Mouse (Mus musculus): ENCODE results near the gene Colq. TPM values are rescaled to one million over a fixed set of nuclear protein-coding genes. Genes with fewer than 3 reads are reported as not detected.
"Not testable (repeated sequence)": the region's sequence is repeated elsewhere in the genome, so short reads cannot be mapped to it uniquely, and the experiment has no call there.

The Colq gene
- polyA plus RNA-seq, 1 experiment from 2014 or later: 0.28 TPM

DNA sequence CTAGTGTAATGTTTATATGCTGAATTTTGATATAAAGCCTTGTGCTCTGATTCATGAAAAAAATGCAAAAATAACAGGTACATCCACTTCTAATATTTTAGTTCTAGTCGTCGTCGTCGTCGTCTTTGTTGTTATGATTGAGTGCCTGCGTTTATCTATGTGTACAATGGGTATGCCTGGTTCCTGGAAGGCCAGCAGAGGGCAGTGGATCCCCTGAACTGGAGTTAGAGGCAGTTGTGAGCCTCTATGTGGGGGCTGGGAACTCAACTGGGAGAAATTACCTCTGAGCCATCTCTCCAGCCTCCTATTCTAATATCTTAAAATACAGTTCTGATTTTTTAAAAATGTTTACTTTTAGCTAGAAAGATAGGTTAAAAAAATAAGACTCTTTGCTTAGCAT lies 14.4 kb upstream of the Colq start:
- Histone ChIP-seq H3K36me3 (ENCODE audit: control insufficient read depth, insufficient read depth, low read length) (no peaks in the 10 kb centered on the region), H3K9me3 (ENCODE audit: control insufficient read depth, low read length) (no peaks in the 10 kb centered on the region), H3K27me3 (ENCODE audit: control insufficient read depth, insufficient read depth, low read length) (no peaks in the 10 kb centered on the region), H3K27ac (ENCODE audit: low read depth, low read length) (no peak overlapping the region), H3K4me3 (ENCODE audit: low read depth, low read length) (no peak overlapping the region), H3K4me1 (ENCODE audit: control insufficient read depth, insufficient read depth, low read length) (no peaks in the 10 kb centered on the region), H3K9ac (ENCODE audit: low read length) (no peak overlapping the region), H3K4me2 (ENCODE audit: low read depth) (no peak overlapping the region)
- no peak for ATAC-seq (ENCODE audit: insufficient read depth, low FRiP score, low TSS enrichment)
- 53% methylated on average over 6 of the region's 6 CpGs for WGBS
- no peak for DNase-seq (ENCODE audit: low spot score)

GRCm38 (mm10) chr14:31604916-31605315 lies 13.8 kb upstream of the Colq start:
- Histone ChIP-seq H3K27me3 (ENCODE audit: control insufficient read depth, insufficient read depth, low read length) (no peaks in the 10 kb centered on the region), H3K27ac (ENCODE audit: low read depth, low read length) (no peak overlapping the region), H3K4me1 (ENCODE audit: control insufficient read depth, insufficient read depth, low read length) (no peaks in the 10 kb centered on the region), H3K9ac (ENCODE audit: low read length) (no peak overlapping the region), H3K4me3 (ENCODE audit: low read depth, low read length) (no peak overlapping the region), H3K4me2 (ENCODE audit: low read depth) (no peak overlapping the region), H3K9me3 (ENCODE audit: control insufficient read depth, low read length) (no peaks in the 10 kb centered on the region), H3K36me3 (ENCODE audit: control insufficient read depth, insufficient read depth, low read length) (no peaks in the 10 kb centered on the region)
- DNase-seq (ENCODE audit: low spot score) (no peak), ATAC-seq (ENCODE audit: insufficient read depth, low FRiP score, low TSS enrichment) (no peak)
- WGBS: 87% methylated on average over 5 of the region's 5 CpGs

DNA sequence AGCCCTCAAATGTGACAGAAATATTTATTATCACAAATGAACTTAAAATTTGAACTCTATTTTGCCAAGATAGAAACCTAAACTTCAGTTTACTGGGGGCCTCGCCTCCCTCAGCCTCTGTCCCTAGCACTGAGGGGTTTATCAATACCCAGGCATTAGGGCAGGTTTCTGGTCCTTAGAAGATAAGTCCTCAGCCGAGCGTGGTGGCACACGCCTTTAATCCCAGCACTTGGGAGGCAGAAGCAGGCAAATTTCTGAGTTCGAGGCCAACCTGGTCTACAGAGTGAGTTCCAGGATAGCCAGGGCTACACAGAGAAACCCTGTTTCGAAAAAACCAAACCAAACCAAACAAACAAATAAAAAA lies 11.5 kb upstream of the Colq start:
- H3K4me2 ChIP-seq (ENCODE audit: low read depth); H3K27me3 ChIP-seq (ENCODE audit: control insufficient read depth, insufficient read depth, low read length); DNase-seq (ENCODE audit: low spot score); H3K27ac ChIP-seq (ENCODE audit: low read depth, low read length); H3K36me3 ChIP-seq (ENCODE audit: control insufficient read depth, insufficient read depth, low read length); H3K4me3 ChIP-seq (ENCODE audit: low read depth, low read length); H3K9me3 ChIP-seq (ENCODE audit: control insufficient read depth, low read length); H3K4me1 ChIP-seq (ENCODE audit: control insufficient read depth, insufficient read depth, low read length); ATAC-seq (ENCODE audit: insufficient read depth, low FRiP score, low TSS enrichment); H3K9ac ChIP-seq (ENCODE audit: low read length): not testable (repeated sequence)
- 90% methylated on average over 6 of the region's 6 CpGs for WGBS

DNA sequence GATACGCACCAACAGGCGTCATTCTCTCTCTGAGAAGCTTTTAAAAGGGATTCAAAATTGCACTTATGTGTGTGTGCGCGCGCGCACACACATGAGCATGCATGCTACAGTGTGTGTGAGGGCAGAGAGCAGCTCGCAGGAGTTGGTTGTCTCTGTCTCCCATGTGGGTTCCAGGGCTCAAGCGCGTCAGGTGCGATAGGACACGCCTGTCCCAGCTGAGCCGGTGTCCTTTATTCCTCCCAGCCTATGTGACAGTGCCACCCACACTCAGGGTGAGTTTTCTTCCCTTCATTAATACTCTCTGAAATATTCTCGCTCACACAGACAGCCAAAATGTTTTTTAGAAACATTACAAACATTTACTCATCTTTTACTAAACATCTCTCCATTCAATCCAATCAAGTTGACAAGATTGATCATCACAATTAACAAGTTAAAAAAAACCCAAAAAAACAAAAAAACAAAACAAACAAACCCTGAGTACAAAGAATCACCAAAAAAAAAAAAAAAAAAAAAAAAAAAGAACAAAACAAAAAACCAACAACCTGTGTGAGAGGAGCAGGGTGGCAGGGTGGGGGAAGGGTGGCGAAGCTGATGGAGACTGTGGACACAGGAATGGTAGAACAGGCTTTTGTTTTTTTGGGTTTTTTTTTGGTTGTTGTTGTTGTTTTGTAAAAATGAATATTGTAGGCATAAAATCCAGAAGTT lies 10.9 kb upstream of the Colq start:
- Histone ChIP-seq H3K4me3 (ENCODE audit: low read depth, low read length) (no peak overlapping the region), H3K27me3 (ENCODE audit: control insufficient read depth, insufficient read depth, low read length) (no peaks in the 10 kb centered on the region), H3K4me1 (ENCODE audit: control insufficient read depth, insufficient read depth, low read length) (no peaks in the 10 kb centered on the region), H3K9ac (ENCODE audit: low read length) (no peak overlapping the region), H3K4me2 (ENCODE audit: low read depth) (no peak overlapping the region), H3K9me3 (ENCODE audit: control insufficient read depth, low read length) (no peaks in the 10 kb centered on the region), H3K27ac (ENCODE audit: low read depth, low read length) (no peak overlapping the region), H3K36me3 (ENCODE audit: control insufficient read depth, insufficient read depth, low read length) (no peaks in the 10 kb centered on the region)
- DNase-seq (ENCODE audit: low spot score) (no peak), ATAC-seq (ENCODE audit: insufficient read depth, low FRiP score, low TSS enrichment) (no peak)
- 94% methylated on average over 14 of the region's 14 CpGs for whole genome bisulfite sequencing

DNA sequence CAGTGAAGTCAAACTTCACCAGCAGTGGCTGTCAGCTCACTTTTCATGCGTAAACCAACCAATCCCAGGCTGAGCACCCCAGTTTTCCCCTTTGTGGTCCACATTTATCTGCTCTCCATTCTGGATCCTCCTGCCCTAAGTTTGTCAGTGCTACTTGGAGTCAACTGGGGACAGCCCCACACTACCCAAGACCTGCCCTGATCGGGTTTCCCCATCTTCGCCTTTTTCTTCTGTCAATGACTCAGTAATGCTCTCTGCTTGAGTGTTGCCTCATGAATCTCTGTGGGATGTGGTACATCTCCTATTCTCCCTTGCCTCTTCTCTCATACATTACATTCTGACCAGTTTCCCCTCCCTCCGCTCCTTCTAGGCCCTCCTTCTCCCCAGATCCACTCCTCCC lies 6.3 kb upstream of the Colq start:
- WGBS: 95% methylated on average over 4 of the region's 4 CpGs
- no peaks in the 10 kb centered on the region for H3K4me1 ChIP-seq (ENCODE audit: control insufficient read depth, insufficient read depth, low read length)
- no peak overlapping the region for H3K4me3 ChIP-seq (ENCODE audit: low read depth, low read length)
- H3K27ac ChIP-seq (ENCODE audit: low read depth, low read length): no peak overlapping the region
- H3K9me3 ChIP-seq (ENCODE audit: control insufficient read depth, low read length): no peaks in the 10 kb centered on the region
- DNase-seq (ENCODE audit: low spot score) (no peak), ATAC-seq (ENCODE audit: insufficient read depth, low FRiP score, low TSS enrichment) (no peak)
- no peaks in the 10 kb centered on the region for H3K36me3 ChIP-seq (ENCODE audit: control insufficient read depth, insufficient read depth, low read length)
- H3K9ac ChIP-seq (ENCODE audit: low read length): no peak overlapping the region
- H3K4me2 ChIP-seq (ENCODE audit: low read depth): no peak overlapping the region
- H3K27me3 ChIP-seq (ENCODE audit: control insufficient read depth, insufficient read depth, low read length): no peaks in the 10 kb centered on the region

DNA sequence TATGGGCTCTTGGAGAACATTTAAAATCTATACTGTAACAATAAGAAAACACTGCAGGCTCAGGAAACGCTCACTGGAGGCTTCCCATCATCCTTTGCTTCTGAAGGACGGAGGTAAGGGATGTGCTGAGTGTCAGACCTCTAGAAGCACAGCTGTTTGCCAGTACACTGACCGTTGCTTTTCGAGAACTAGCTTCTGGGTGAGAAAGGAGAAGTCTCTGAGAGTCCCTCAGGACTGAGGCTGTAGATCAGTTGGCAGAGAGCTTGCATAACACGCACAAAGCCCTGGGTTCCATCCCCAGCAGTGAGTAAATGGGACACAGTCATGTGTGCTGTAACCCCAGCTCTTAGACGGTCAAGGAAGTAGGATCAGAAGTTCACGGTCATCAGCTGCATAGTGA lies 5.3 kb upstream of the Colq start:
- DNase-seq (ENCODE audit: low spot score) (no peak), ATAC-seq (ENCODE audit: insufficient read depth, low FRiP score, low TSS enrichment) (no peak)
- Histone ChIP-seq H3K4me2 (ENCODE audit: low read depth) (no peak overlapping the region), H3K27ac (ENCODE audit: low read depth, low read length) (no peak overlapping the region), H3K27me3 (ENCODE audit: control insufficient read depth, insufficient read depth, low read length) (no peaks in the 10 kb centered on the region), H3K9me3 (ENCODE audit: control insufficient read depth, low read length) (no peaks in the 10 kb centered on the region), H3K4me3 (ENCODE audit: low read depth, low read length) (no peak overlapping the region), H3K36me3 (ENCODE audit: control insufficient read depth, insufficient read depth, low read length) (no peaks in the 10 kb centered on the region), H3K4me1 (ENCODE audit: control insufficient read depth, insufficient read depth, low read length) (no peaks in the 10 kb centered on the region), H3K9ac (ENCODE audit: low read length) (no peak overlapping the region)
- WGBS: 83% methylated on average over 7 of the region's 7 CpGs

DNA sequence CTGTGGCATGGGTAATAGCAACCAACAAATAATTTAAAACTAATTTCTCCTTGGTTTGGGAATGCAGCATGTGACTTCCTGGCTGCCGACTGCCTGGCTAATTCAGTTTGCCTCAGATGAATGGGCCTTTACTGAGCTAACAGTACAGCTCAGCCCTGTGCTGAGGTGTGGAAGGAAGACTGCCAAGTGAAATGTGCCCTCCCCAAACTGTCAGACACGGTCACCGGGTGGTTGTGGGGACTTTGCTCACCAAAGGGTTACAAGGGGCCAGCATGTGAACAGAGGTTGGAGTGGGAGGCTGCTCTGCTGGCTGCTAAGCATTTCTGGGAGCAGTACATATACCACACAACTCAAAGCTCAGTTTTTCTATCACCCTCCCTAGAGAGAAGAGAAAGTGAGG lies 3.5 kb upstream of the Colq start:
- no peaks in the 10 kb centered on the region for H3K9me3 ChIP-seq (ENCODE audit: control insufficient read depth, low read length)
- 89% methylated on average over 3 of the region's 3 CpGs for WGBS
- H3K4me2 ChIP-seq (ENCODE audit: low read depth): no peak overlapping the region
- H3K4me1 ChIP-seq (ENCODE audit: control insufficient read depth, insufficient read depth, low read length): no peaks in the 10 kb centered on the region
- no peak overlapping the region for H3K9ac ChIP-seq (ENCODE audit: low read length)
- no peaks in the 10 kb centered on the region for H3K36me3 ChIP-seq (ENCODE audit: control insufficient read depth, insufficient read depth, low read length)
- ATAC-seq (ENCODE audit: insufficient read depth, low FRiP score, low TSS enrichment): no peak
- DNase-seq (ENCODE audit: low spot score): no peak
- H3K27ac ChIP-seq (ENCODE audit: low read depth, low read length): no peak overlapping the region
- H3K4me3 ChIP-seq (ENCODE audit: low read depth, low read length): no peak overlapping the region
- H3K27me3 ChIP-seq (ENCODE audit: control insufficient read depth, insufficient read depth, low read length): no peaks in the 10 kb centered on the region

GRCm38 (mm10) chr14:31593036-31593435 lies 1.9 kb upstream of the Colq start:
- no peak for DNase-seq (ENCODE audit: low spot score)
- H3K4me2 ChIP-seq (ENCODE audit: low read depth): no peak overlapping the region
- no peak overlapping the region for H3K27ac ChIP-seq (ENCODE audit: low read depth, low read length)
- H3K9me3 ChIP-seq (ENCODE audit: control insufficient read depth, low read length): no peaks in the 10 kb centered on the region
- H3K9ac ChIP-seq (ENCODE audit: low read length): no peak overlapping the region
- no peak overlapping the region for H3K4me3 ChIP-seq (ENCODE audit: low read depth, low read length)
- H3K4me1 ChIP-seq (ENCODE audit: control insufficient read depth, insufficient read depth, low read length): no peaks in the 10 kb centered on the region
- no peak for ATAC-seq (ENCODE audit: insufficient read depth, low FRiP score, low TSS enrichment)
- no peaks in the 10 kb centered on the region for H3K27me3 ChIP-seq (ENCODE audit: control insufficient read depth, insufficient read depth, low read length)
- no peaks in the 10 kb centered on the region for H3K36me3 ChIP-seq (ENCODE audit: control insufficient read depth, insufficient read depth, low read length)
- 78% methylated on average over 2 of the region's 2 CpGs for WGBS

- no peak for ATAC-seq (ENCODE audit: insufficient read depth, low FRiP score, low TSS enrichment)
- no peaks in the 10 kb centered on the region for H3K9me3 ChIP-seq (ENCODE audit: control insufficient read depth, low read length)
- WGBS: 86% methylated on average over 8 of the region's 8 CpGs
- no peaks in the 10 kb centered on the region for H3K4me1 ChIP-seq (ENCODE audit: control insufficient read depth, insufficient read depth, low read length)
- no peak overlapping the region for H3K4me2 ChIP-seq (ENCODE audit: low read depth)
- H3K36me3 ChIP-seq (ENCODE audit: control insufficient read depth, insufficient read depth, low read length): no peaks in the 10 kb centered on the region
- no peak overlapping the region for H3K4me3 ChIP-seq (ENCODE audit: low read depth, low read length)
- H3K9ac ChIP-seq (ENCODE audit: low read length): no peak overlapping the region
- H3K27ac ChIP-seq (ENCODE audit: low read depth, low read length): no peak overlapping the region
- no peaks in the 10 kb centered on the region for H3K27me3 ChIP-seq (ENCODE audit: control insufficient read depth, insufficient read depth, low read length)
- no peak for DNase-seq (ENCODE audit: low spot score)
Observed at GRCm38 (mm10) chr14:31586451-31586850, 4.7 kb downstream of the Colq start.

Measured in neural tube, embryonic 11.5 days (tissue).